Mouse (Mus musculus): ENCODE results near the gene Gm5591.
"Not testable (repeated sequence)": the region's sequence is repeated elsewhere in the genome, so short reads cannot be mapped to it uniquely, and the experiment has no call there.

Gene Gm5591

DNA sequence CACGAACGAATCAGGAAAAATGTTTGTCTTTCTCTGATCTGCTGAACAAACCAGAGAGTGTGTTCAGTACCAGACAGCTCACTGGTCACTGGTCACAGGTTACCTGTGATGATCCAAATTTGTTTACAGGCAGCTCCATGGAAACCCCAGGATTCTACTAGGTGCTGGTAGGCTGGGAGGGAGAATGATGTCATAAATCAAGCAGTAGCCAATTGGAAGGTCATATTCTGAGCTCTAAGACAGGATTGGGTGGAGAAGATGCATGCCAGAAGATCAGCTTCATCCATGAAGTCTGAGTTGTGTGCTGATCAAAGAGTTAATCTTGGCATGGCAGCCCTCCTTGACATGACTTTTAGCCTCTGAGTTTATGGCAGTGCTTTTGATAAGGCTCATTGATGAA lies at the start of gene Gm5591:
Gene Gm5591 (minus strand): TSS at position 101 of the 400 bp plus-strand sequence.
- DNase-seq = not testable (repeated sequence)

GRCm38 (mm10) chr7:38488468-38488867 lies 39.5 kb downstream of the Gm5591 start:
- DNase-seq = not testable (repeated sequence)

Measured in kidney, postnatal 4 days (tissue).